Mouse (Mus musculus) kidney, embryonic 15.5 days (tissue): ENCODE data around the gene Psmd13. TPM values are rescaled to one million over a fixed set of nuclear protein-coding genes. Genes with fewer than 3 reads are reported as not detected.

Source experiments
- ATAC-seq: fragments of 200-750 bp; cut with Nextera tagmentation; replicated peaks from 2 replicates; pipeline ENCODE4 v1.8.0; 2017; ENCODE audit warnings: moderate TSS enrichment; ENCODE audit not compliant: low FRiP score
- H3K27ac ChIP-seq: fragments of 300-500 bp; sonication (generic); 2 replicates; pipeline ENCODE4 v1.5.1; 2015; ENCODE audit warnings: mild to moderate bottlenecking, inconsistent platforms
- H3K27me3 ChIP-seq: fragments of 300-500 bp; sonication (generic); 2 replicates; pipeline ENCODE4 v1.6.1; 2015; ENCODE audit warnings: inconsistent platforms
- H3K36me3 ChIP-seq: fragments of 300-500 bp; sonication (generic); 2 replicates; pipeline ENCODE4 v1.6.1; 2015; ENCODE audit warnings: inconsistent platforms
- H3K4me1 ChIP-seq: fragments of 300-500 bp; sonication (generic); 2 replicates; pipeline ENCODE4 v1.6.1; 2015; ENCODE audit warnings: inconsistent platforms
- H3K4me2 ChIP-seq: fragments of 300-500 bp; sonication (generic); 2 replicates; pipeline ENCODE4 v1.6.1; 2015; ENCODE audit warnings: moderate library complexity, mild to moderate bottlenecking, inconsistent platforms
- H3K4me3 ChIP-seq: fragments of 300-500 bp; sonication (generic); replicated peaks from 2 replicates; pipeline ENCODE4 v1.5.1; 2015; ENCODE audit warnings: mild to moderate bottlenecking, inconsistent platforms
- H3K9ac ChIP-seq: fragments of 300-500 bp; sonication (generic); 2 replicates; pipeline ENCODE4 v1.6.1; 2015; ENCODE audit warnings: mild to moderate bottlenecking, inconsistent platforms
- H3K9me3 ChIP-seq: fragments of 300-500 bp; sonication (generic); replicated peaks from 2 replicates; pipeline ENCODE4 v1.6.1; 2016; ENCODE audit warnings: inconsistent platforms
- WGBS: fragments of 180-500 bp; shearing (Covaris S2); methylation state at CpG from one replicate; pipeline ENCODE4 v1.1.7; 2015; ENCODE audit warnings: mixed read lengths; 5-methylcytosine and 5-hydroxymethylcytosine counted together
- polyA plus RNA-seq: library from polyadenylated mRNA; unstranded; fragments of >200 nt; fragmentation: Nextera tagmentation; extraction: Ambion mirVana; gene quantifications from 2 replicates; pipeline ENCODE4 v1.2.1, GENCODE M21; 2015

Psmd13 gene
- polyA plus RNA-seq, 1 experiment from 2014 or later: 241 TPM

GRCm38 (mm10) chr7:140846676-140847075, 35.1 kb upstream of the Psmd13 start:
- Histone ChIP-seq H3K9ac (no peak overlapping the region), H3K4me3 (no peak overlapping the region), H3K27me3 (peaks cover 23% of the 10 kb centered on the region), H3K4me2 (no peak overlapping the region), H3K36me3 (peaks cover 4% of the 10 kb centered on the region), H3K27ac (no peak overlapping the region), H3K9me3 (no peaks in the 10 kb centered on the region), H3K4me1 (peaks cover 3% of the 10 kb centered on the region; the same call in 1 of the 2 replicates)
- WGBS: 86% methylated on average over 10 of the region's 10 CpGs
- ATAC-seq: no peak

GRCm38 (mm10) chr7:140847755-140848580, 33.8 kb upstream of the Psmd13 start, which contains the start of gene Odf3:
TSS of gene Odf3 (plus strand) at chr7:140847805.
- peaks cover 3% of the 10 kb centered on the region; the same call in 1 of the 2 replicates for H3K4me1 ChIP-seq
- H3K4me3 ChIP-seq: no peak within 1 kb of the TSS
- no peak within 1 kb of the TSS for H3K9ac ChIP-seq
- no peak within 1 kb of the TSS for H3K27ac ChIP-seq
- ATAC-seq: no peak
- H3K36me3 ChIP-seq: peaks cover 17% of the 10 kb centered on the region
- WGBS: 64% methylated on average over 11 of the region's 11 CpGs
- H3K4me2 ChIP-seq: no peak within 1 kb of the TSS
- H3K9me3 ChIP-seq: no peaks in the 10 kb centered on the region
- peaks cover 10% of the 10 kb centered on the region for H3K27me3 ChIP-seq

GRCm38 (mm10) chr7:140848591-140848990, 33.2 kb upstream of the Psmd13 start:
- ATAC-seq: no peak
- WGBS: 90% methylated on average over 10 of the region's 10 CpGs

GRCm38 (mm10) chr7:140851916-140852315, 29.9 kb upstream of the Psmd13 start:
- H3K9ac ChIP-seq: no peak overlapping the region
- no peak overlapping the region for H3K4me2 ChIP-seq
- no peaks in the 10 kb centered on the region for H3K27me3 ChIP-seq
- peaks cover 12% of the 10 kb centered on the region for H3K4me1 ChIP-seq
- H3K4me3 ChIP-seq: no peak overlapping the region
- H3K9me3 ChIP-seq: no peaks in the 10 kb centered on the region
- H3K36me3 ChIP-seq: peaks cover 34% of the 10 kb centered on the region
- H3K27ac ChIP-seq: no peak overlapping the region
- no peak for ATAC-seq
- 97% methylated on average over 4 of the region's 4 CpGs for WGBS

More at GRCm38 (mm10) chr7:140848591-140848990, 33.2 kb upstream of the Psmd13 start:
- H3K36me3 ChIP-seq: peaks cover 23% of the 10 kb centered on the region
- no peak overlapping the region for H3K9ac ChIP-seq
- H3K4me3 ChIP-seq: no peak overlapping the region
- peaks cover 3% of the 10 kb centered on the region; the same call in 1 of the 2 replicates for H3K4me1 ChIP-seq
- no peaks in the 10 kb centered on the region for H3K9me3 ChIP-seq
- H3K27ac ChIP-seq: no peak overlapping the region
- no peak overlapping the region for H3K4me2 ChIP-seq
- H3K27me3 ChIP-seq: peaks cover 4% of the 10 kb centered on the region

GRCm38 (mm10) chr7:140853386-140853785, 28.4 kb upstream of the Psmd13 start:
- H3K9ac ChIP-seq: no peak overlapping the region
- no peak overlapping the region for H3K27ac ChIP-seq
- no peak overlapping the region for H3K4me2 ChIP-seq
- WGBS: 77% methylated on average over 9 of the region's 9 CpGs
- H3K4me3 ChIP-seq: no peak overlapping the region
- H3K9me3 ChIP-seq: no peaks in the 10 kb centered on the region
- peaks cover 35% of the 10 kb centered on the region for H3K36me3 ChIP-seq
- ATAC-seq: no peak
- H3K4me1 ChIP-seq: peaks cover 21% of the 10 kb centered on the region
- no peaks in the 10 kb centered on the region for H3K27me3 ChIP-seq

- Histone ChIP-seq H3K4me1 (peaks cover 28% of the 10 kb centered on the region), H3K27ac (no peak overlapping the region), H3K4me3 (no peak overlapping the region), H3K4me2 (peak overlapping the region; percentile 100; the same call in 1 of the 2 replicates), H3K9ac (no peak overlapping the region), H3K9me3 (no peaks in the 10 kb centered on the region), H3K27me3 (no peaks in the 10 kb centered on the region), H3K36me3 (peaks cover 46% of the 10 kb centered on the region)
- 83% methylated on average over 18 of the region's 18 CpGs for WGBS
- no peak for ATAC-seq
Observed at GRCm38 (mm10) chr7:140854483-140854882, 27.3 kb upstream of the Psmd13 start.

GRCm38 (mm10) chr7:140855181-140855580, 26.6 kb upstream of the Psmd13 start:
- WGBS: 76% methylated on average over 9 of the region's 9 CpGs
- no peaks in the 10 kb centered on the region for H3K27me3 ChIP-seq
- H3K36me3 ChIP-seq: peaks cover 53% of the 10 kb centered on the region
- no peaks in the 10 kb centered on the region for H3K9me3 ChIP-seq
- H3K4me3 ChIP-seq: peak overlapping the region; percentile 92
- no peak overlapping the region for H3K27ac ChIP-seq
- H3K9ac ChIP-seq: peak overlapping the region; percentile 93
- no peak for ATAC-seq
- peaks cover 28% of the 10 kb centered on the region for H3K4me1 ChIP-seq
- peak overlapping the region; percentile 100 for H3K4me2 ChIP-seq

GRCm38 (mm10) chr7:140855860-140856784, 25.6 kb upstream of the Psmd13 start, which contains the start of gene Gm45785:
TSS of gene Gm45785 (minus strand) at chr7:140856331.
- H3K27ac ChIP-seq: peak within 1 kb of the TSS; percentile 95
- peak within 1 kb of the TSS; percentile 92 for H3K4me3 ChIP-seq
- peaks cover 28% of the 10 kb centered on the region for H3K4me1 ChIP-seq
- H3K4me2 ChIP-seq: peak within 1 kb of the TSS; percentile 100
- peak within 1 kb of the TSS; percentile 93 for H3K9ac ChIP-seq
- peak; percentile 84 for ATAC-seq
- H3K36me3 ChIP-seq: peaks cover 63% of the 10 kb centered on the region
- no peaks in the 10 kb centered on the region for H3K9me3 ChIP-seq
- H3K27me3 ChIP-seq: no peaks in the 10 kb centered on the region
- WGBS: under 1% methylated on average over 51 of the region's 51 CpGs

GRCm38 (mm10) chr7:140856785-140857549, 24.8 kb upstream of the Psmd13 start, which contains the start of gene Ric8a:
TSS of gene Ric8a (plus strand) at chr7:140856957.
- H3K27me3 ChIP-seq: no peaks in the 10 kb centered on the region
- peak within 1 kb of the TSS; percentile 93 for H3K9ac ChIP-seq
- no peaks in the 10 kb centered on the region for H3K9me3 ChIP-seq
- WGBS: under 1% methylated on average over 50 of the region's 50 CpGs
- peak within 1 kb of the TSS; percentile 100 for H3K4me2 ChIP-seq
- H3K4me1 ChIP-seq: peaks cover 28% of the 10 kb centered on the region
- H3K36me3 ChIP-seq: peaks cover 65% of the 10 kb centered on the region
- peak; percentile 86 for ATAC-seq
- peak within 1 kb of the TSS; percentile 95 for H3K27ac ChIP-seq
- peak within 1 kb of the TSS; percentile 92 for H3K4me3 ChIP-seq

- 32% methylated on average over 40 of the region's 40 CpGs for WGBS
- ATAC-seq: peak; percentile 49
- peaks cover 65% of the 10 kb centered on the region for H3K36me3 ChIP-seq
Observed at GRCm38 (mm10) chr7:140857550-140858505, 23.9 kb upstream of the Psmd13 start, which contains the start of gene Bet1l. TSS of gene Bet1l (minus strand) at chr7:140857577.

More at GRCm38 (mm10) chr7:140857550-140858505, 23.9 kb upstream of the Psmd13 start, which contains the start of gene Bet1l:
- no peaks in the 10 kb centered on the region for H3K27me3 ChIP-seq
- peaks cover 28% of the 10 kb centered on the region for H3K4me1 ChIP-seq
- H3K9me3 ChIP-seq: no peaks in the 10 kb centered on the region
- H3K4me3 ChIP-seq: peak within 1 kb of the TSS; percentile 92
- H3K27ac ChIP-seq: peak within 1 kb of the TSS; percentile 95
- peak within 1 kb of the TSS; percentile 93 for H3K9ac ChIP-seq
- H3K4me2 ChIP-seq: peak within 1 kb of the TSS; percentile 100
